Mouse (Mus musculus) stomach, postnatal 0 days (tissue): ENCODE measurements around the gene Ceacam18. TPM values are rescaled to one million over a fixed set of nuclear protein-coding genes. Genes with fewer than 3 reads are reported as not detected.

Source experiments
- ATAC-seq: fragments of 200-750 bp; cut with Nextera tagmentation; 2 replicates; pipeline ENCODE4 v1.8.0; 2017; ENCODE audit not compliant: low FRiP score, low TSS enrichment
- DNase-seq: peaks from one replicate; pipeline ENCODE4 v3.0.0-alpha.2; 2016; ENCODE audit warnings: low spot score
- H3K27ac ChIP-seq: fragments of 300-500 bp; sonication (generic); replicated peaks from 2 replicates; pipeline ENCODE4 v1.5.1; 2014; ENCODE audit warnings: mild to moderate bottlenecking, control low read depth
- H3K27me3 ChIP-seq: fragments of 300-500 bp; sonication (generic); 2 replicates; pipeline ENCODE4 v1.6.1; 2014; ENCODE audit warnings: low read length; ENCODE audit not compliant: control insufficient read depth, insufficient read depth
- H3K36me3 ChIP-seq: fragments of 300-500 bp; sonication (generic); 2 replicates; pipeline ENCODE4 v1.6.1; 2014; ENCODE audit warnings: low read length, mixed read lengths; ENCODE audit not compliant: control insufficient read depth, insufficient read depth
- H3K4me1 ChIP-seq: fragments of 300-500 bp; sonication (generic); replicated peaks from 2 replicates; pipeline ENCODE4 v1.6.1; 2014; ENCODE audit warnings: antibody characterized with exemption; ENCODE audit not compliant: control insufficient read depth, insufficient read depth
- H3K4me2 ChIP-seq: fragments of 300-500 bp; sonication (generic); replicated peaks from 2 replicates; pipeline ENCODE4 v1.6.1; 2014; ENCODE audit warnings: low read depth, mild to moderate bottlenecking, control low read depth, moderate library complexity
- H3K4me3 ChIP-seq: fragments of 300-500 bp; sonication (generic); 2 replicates; pipeline ENCODE4 v1.5.1; 2014; ENCODE audit warnings: low read depth, low read length, control low read depth
- H3K9ac ChIP-seq: fragments of 300-500 bp; sonication (generic); 2 replicates; pipeline ENCODE4 v1.6.1; 2014; ENCODE audit warnings: mild to moderate bottlenecking, low read length, control low read depth, mixed read lengths
- H3K9me3 ChIP-seq: fragments of 300-500 bp; sonication (generic); 2 replicates; pipeline ENCODE4 v1.6.1; 2016; ENCODE audit warnings: low read length; ENCODE audit not compliant: control insufficient read depth
- CTCF ChIP-seq: IDR thresholded peaks from 2 replicates; pipeline ENCODE4 v1.5.1; 2016; ENCODE audit warnings: antibody characterized with exemption, low read depth, mild to moderate bottlenecking, moderate library complexity
- EP300 ChIP-seq: optimal IDR thresholded peaks from 2 replicates; pipeline ENCODE3; 2016; ENCODE audit warnings: antibody characterized with exemption
- whole genome bisulfite sequencing: fragments of 180-500 bp; shearing (Covaris S2); extraction: QIAGEN DNeasy Blood & Tissue Kit; methylation state at CpG from one replicate; pipeline ENCODE4 v1.1.7; 2014; 5-methylcytosine and 5-hydroxymethylcytosine counted together
- polyA plus RNA-seq: library from polyadenylated mRNA; unstranded; fragments of >200 nt; fragmentation: Nextera tagmentation; extraction: Ambion mirVana; gene quantifications from 2 replicates; pipeline ENCODE4 v1.2.1, GENCODE M21; 2015

The Ceacam18 gene
- polyA plus RNA-seq = 0.07 TPM in 1 of 2 replicates, not detected in the other

- no peaks in the 10 kb centered on the region for H3K4me1 ChIP-seq
- no peaks in the 10 kb centered on the region for H3K27me3 ChIP-seq
- no peak for ATAC-seq
- H3K9me3 ChIP-seq = no peaks in the 10 kb centered on the region
- no peak within 1 kb of the TSS for H3K4me3 ChIP-seq
- no peak within 1 kb of the TSS for H3K27ac ChIP-seq
- H3K36me3 ChIP-seq = no peaks in the 10 kb centered on the region
- H3K4me2 ChIP-seq = no peak within 1 kb of the TSS
- WGBS = 52% methylated on average over 6 of the region's 6 CpGs
- TF ChIP-seq EP300 = no peak
- TF ChIP-seq CTCF = no peak
- H3K9ac ChIP-seq = no peak within 1 kb of the TSS
- no peak for DNase-seq
Measured at GRCm38 (mm10) chr7:43634500-43634899, at the start of gene Ceacam18. Ceacam18 (plus strand) TSS chr7:43634707.

- DNase-seq (no peak), ATAC-seq (no peak)
- TF ChIP-seq EP300 (no peak), CTCF (peak; percentile 50)
- H3K9ac ChIP-seq = no peak overlapping the region
- H3K27ac ChIP-seq = no peak overlapping the region
- WGBS = 91% methylated on average over 5 of the region's 5 CpGs
- H3K27me3 ChIP-seq = no peaks in the 10 kb centered on the region
- 0 out of 2 replicates have a peak, but pooled peaks cover 2% of the 10 kb centered on the region for H3K4me1 ChIP-seq
- no peaks in the 10 kb centered on the region for H3K9me3 ChIP-seq
- H3K4me2 ChIP-seq = no peak overlapping the region
- peaks cover 25% of the 10 kb centered on the region for H3K36me3 ChIP-seq
- H3K4me3 ChIP-seq = no peak overlapping the region
Measured at GRCm38 (mm10) chr7:43584790-43585189, 49.7 kb upstream of the Ceacam18 start.

DNA sequence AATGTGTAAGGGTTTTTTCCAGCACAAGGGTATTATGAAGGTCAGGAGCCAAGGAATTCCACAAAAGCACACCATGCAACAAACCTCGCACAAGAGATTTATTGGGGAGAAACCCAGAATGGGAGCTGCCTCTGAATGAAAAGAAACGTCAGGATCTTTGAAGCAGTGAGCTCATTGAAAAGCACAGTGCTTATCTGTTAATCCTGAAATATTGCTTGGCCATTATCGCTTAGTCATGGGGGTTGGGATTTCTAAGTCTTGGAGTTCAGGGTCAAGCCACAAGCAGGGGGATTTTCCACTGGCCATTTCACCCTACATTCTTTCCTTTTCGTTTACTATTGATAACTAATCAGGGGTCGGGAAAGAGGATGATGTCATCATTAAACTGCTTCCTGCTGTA lies 32.6 kb upstream of the Ceacam18 start:
- no peak for ATAC-seq
- H3K4me2 ChIP-seq = no peak overlapping the region
- no peaks in the 10 kb centered on the region for H3K4me1 ChIP-seq
- H3K27me3 ChIP-seq = no peaks in the 10 kb centered on the region
- no peaks in the 10 kb centered on the region for H3K36me3 ChIP-seq
- no peak overlapping the region for H3K27ac ChIP-seq
- H3K9me3 ChIP-seq = no peaks in the 10 kb centered on the region
- no peak for DNase-seq
- no peak overlapping the region for H3K4me3 ChIP-seq
- H3K9ac ChIP-seq = no peak overlapping the region
- 17% methylated on average over 5 of the region's 5 CpGs for WGBS
- TF ChIP-seq EP300 (no peak), CTCF (no peak)

DNA sequence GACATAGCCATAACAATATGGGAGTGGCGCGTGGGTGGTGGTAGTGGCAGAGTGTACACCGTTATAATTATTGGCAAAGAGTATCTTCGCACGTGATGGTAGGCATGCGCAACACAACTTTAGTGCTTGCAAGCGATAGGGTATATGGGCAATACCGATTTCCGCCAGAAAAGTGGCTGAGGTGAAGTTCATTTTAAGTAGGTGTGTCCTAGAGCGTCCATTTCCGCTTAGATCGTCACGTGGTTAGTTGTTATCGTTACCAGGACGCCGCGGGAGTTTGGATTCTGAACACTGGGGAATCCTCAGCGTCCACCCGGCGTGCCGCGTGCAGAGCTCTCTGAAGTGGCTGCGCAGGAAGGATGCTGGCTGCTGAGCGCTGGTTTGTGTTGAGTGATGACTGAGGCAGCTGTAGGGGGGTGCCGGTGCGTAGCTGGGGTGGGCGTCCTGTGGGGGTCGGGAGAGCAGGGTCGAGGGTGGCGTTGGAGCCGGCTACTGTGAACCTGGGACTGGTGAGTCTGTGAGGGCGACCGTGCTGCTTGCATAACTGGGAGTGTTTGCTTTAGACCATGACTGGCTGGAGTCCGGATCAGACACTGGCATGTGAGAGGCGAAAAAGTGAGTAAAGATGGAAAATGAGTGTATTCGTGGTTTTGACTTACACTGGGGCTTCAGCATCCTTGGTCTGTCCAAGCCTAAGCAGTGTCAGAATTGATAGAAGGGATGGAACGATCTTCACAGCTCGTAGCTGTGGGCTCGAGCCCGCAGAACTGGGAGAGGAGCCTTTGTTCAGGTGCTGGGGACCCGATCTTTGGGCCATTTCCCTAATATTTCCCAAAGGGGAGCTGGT lies 27.4 kb upstream of the Ceacam18 start, which contains the start of gene Zfp819:
TSS of gene Zfp819 (plus strand) at position 274 of the 847 bp plus-strand sequence.
- Histone ChIP-seq H3K4me3 (peak within 1 kb of the TSS; percentile 21), H3K27me3 (no peaks in the 10 kb centered on the region), H3K4me2 (peak within 1 kb of the TSS; percentile 48), H3K9me3 (no peaks in the 10 kb centered on the region), H3K9ac (no peak within 1 kb of the TSS), H3K4me1 (no peaks in the 10 kb centered on the region), H3K36me3 (no peaks in the 10 kb centered on the region), H3K27ac (no peak within 1 kb of the TSS)
- TF ChIP-seq CTCF (no peak), EP300 (no peak)
- ATAC-seq (peak; percentile 87), DNase-seq (peak; percentile 57)
- WGBS = 13% methylated on average over 41 of the region's 41 CpGs

- no peak overlapping the region for H3K4me3 ChIP-seq
Measured at GRCm38 (mm10) chr7:43607743-43608287, 26.7 kb upstream of the Ceacam18 start.

More at GRCm38 (mm10) chr7:43607743-43608287, 26.7 kb upstream of the Ceacam18 start:
- WGBS = 30% methylated on average over 5 of the region's 5 CpGs
- no peaks in the 10 kb centered on the region for H3K9me3 ChIP-seq
- H3K36me3 ChIP-seq = no peaks in the 10 kb centered on the region
- H3K27ac ChIP-seq = no peak overlapping the region
- no peak for ATAC-seq
- H3K4me2 ChIP-seq = no peak overlapping the region
- no peak for TF ChIP-seq EP300
- TF ChIP-seq CTCF = no peak
- no peaks in the 10 kb centered on the region for H3K4me1 ChIP-seq
- H3K27me3 ChIP-seq = no peaks in the 10 kb centered on the region
- no peak overlapping the region for H3K9ac ChIP-seq
- no peak for DNase-seq
